Comparison of ENCODE assay signal across 32 mouse cellular contexts in the genomic region with DNA sequence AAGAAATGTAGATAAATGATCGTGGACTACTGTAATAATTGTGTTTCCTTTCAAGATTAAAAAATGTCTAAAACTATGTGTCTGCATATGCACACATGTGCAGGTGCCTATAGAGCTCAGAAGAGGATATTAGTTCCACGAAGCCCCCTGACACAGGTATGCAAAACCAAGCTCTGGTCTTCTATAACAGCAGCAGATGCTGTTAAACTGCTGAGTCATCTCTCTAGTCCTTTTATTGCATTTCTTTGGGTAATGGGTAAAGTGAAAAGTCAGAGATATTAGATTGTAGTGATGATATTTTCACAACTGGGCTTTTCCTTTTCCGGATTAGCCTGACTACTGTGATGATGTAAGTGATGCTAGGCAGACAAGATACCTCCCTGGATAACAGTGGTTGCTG.
"Had no signal": no experiment of that assay in that cellular context is flagged by ENCODE, and none has a peak within 500 bp of the region (broad histone marks: within the 10 kb centered on the region; RNA-seq: fewer than 3 reads in every experiment).

No protein-coding gene starts in this region.

- ATAC-seq: liver, embryonic 12.5 days; liver, postnatal 0 days; lung, postnatal 0 days; midbrain, embryonic 13.5 days; midbrain, embryonic 15.5 days; midbrain, embryonic 16.5 days had no signal

- H3K4me2 ChIP-seq: limb, embryonic 12.5 days; limb, embryonic 13.5 days; limb, embryonic 15.5 days; liver, embryonic 11.5 days; liver, embryonic 12.5 days; liver, embryonic 13.5 days; liver, embryonic 15.5 days; lung, embryonic 14.5 days; lung, embryonic 15.5 days; midbrain, embryonic 11.5 days; midbrain, embryonic 12.5 days; midbrain, embryonic 13.5 days; midbrain, embryonic 15.5 days had no signal

- H3K36me3 ChIP-seq: limb, embryonic 10.5 days; limb, embryonic 12.5 days; limb, embryonic 13.5 days; limb, embryonic 15.5 days; liver, embryonic 12.5 days; liver, embryonic 13.5 days; liver, embryonic 15.5 days; lung, embryonic 15.5 days; midbrain, embryonic 10.5 days; midbrain, embryonic 12.5 days; midbrain, embryonic 13.5 days; midbrain, embryonic 15.5 days had no signal

- H3K9me3 ChIP-seq: limb, embryonic 10.5 days; limb, embryonic 12.5 days; limb, embryonic 13.5 days; limb, embryonic 15.5 days; liver, embryonic 12.5 days; liver, embryonic 13.5 days; liver, embryonic 15.5 days; lung, embryonic 15.5 days; megakaryocyte, embryonic 14.5 days; midbrain, embryonic 10.5 days; midbrain, embryonic 12.5 days; midbrain, embryonic 13.5 days; midbrain, embryonic 15.5 days had no signal

- H3K4me3 ChIP-seq: left cerebral cortex, adult 2 months; limb, embryonic 10.5 days; limb, embryonic 12.5 days; limb, embryonic 13.5 days; limb, embryonic 15.5 days; liver, embryonic 12.5 days; liver, embryonic 13.5 days; liver, embryonic 15.5 days; lung, embryonic 15.5 days; megakaryocyte, embryonic 14.5 days; midbrain, embryonic 10.5 days; midbrain, embryonic 12.5 days; midbrain, embryonic 13.5 days; midbrain, embryonic 15.5 days; myocyte had no signal

- H3K9ac ChIP-seq: limb, embryonic 12.5 days; limb, embryonic 13.5 days; limb, embryonic 15.5 days; liver, embryonic 12.5 days; liver, embryonic 13.5 days; liver, embryonic 14.5 days; liver, embryonic 15.5 days; liver, postnatal 0 days; lung, embryonic 14.5 days; lung, embryonic 15.5 days; midbrain, embryonic 12.5 days; midbrain, embryonic 13.5 days; midbrain, embryonic 15.5 days had no signal

- H3K27me3 ChIP-seq: limb, embryonic 12.5 days; limb, embryonic 13.5 days; limb, embryonic 15.5 days; liver, embryonic 12.5 days; liver, embryonic 13.5 days; liver, embryonic 15.5 days; lung, embryonic 15.5 days; megakaryocyte, embryonic 14.5 days; midbrain, embryonic 12.5 days; midbrain, embryonic 13.5 days; midbrain, embryonic 15.5 days had no signal

- DNase-seq: left cerebral cortex, postnatal 4 days; liver; liver, embryonic 13.5 days; liver, postnatal 0 days; lung, adult 18-20 months; lung, adult 2 months; lung, embryonic 14.5 days; lung, postnatal 10 days; lung, postnatal 14 days; lung, postnatal 36 days; lung, postnatal 4 days; midbrain, embryonic 14.5 days had no signal

- H3K4me1 ChIP-seq: limb, embryonic 10.5 days; limb, embryonic 12.5 days; limb, embryonic 13.5 days; limb, embryonic 15.5 days; liver, embryonic 12.5 days; liver, embryonic 13.5 days; liver, embryonic 15.5 days; lung, embryonic 15.5 days; megakaryocyte, embryonic 14.5 days; midbrain, embryonic 10.5 days; midbrain, embryonic 12.5 days; midbrain, embryonic 13.5 days; midbrain, embryonic 15.5 days had no signal

- H3K27ac ChIP-seq: left cerebral cortex, adult 2 months; limb, embryonic 10.5 days; limb, embryonic 12.5 days; limb, embryonic 13.5 days; limb, embryonic 15.5 days; liver, embryonic 12.5 days; liver, embryonic 13.5 days; liver, embryonic 14.5 days; liver, embryonic 15.5 days; lung, embryonic 15.5 days; macrophage; midbrain, embryonic 10.5 days; midbrain, embryonic 12.5 days; midbrain, embryonic 13.5 days; midbrain, embryonic 15.5 days had no signal
